Mouse (Mus musculus) erythroblast, embryonic 14.5 days (primary cell): ENCODE results near the gene Cdc42ep4. TPM values are rescaled to one million over a fixed set of nuclear protein-coding genes. Genes with fewer than 3 reads are reported as not detected.

Experiments
- H3K27me3 ChIP-seq: 2 replicates; pipeline ENCODE4 v1.6.1; 2012; ENCODE audit warnings: inconsistent platforms; ENCODE audit not compliant: control insufficient read depth
- H3K36me3 ChIP-seq: 2 replicates; pipeline ENCODE4 v1.6.1; 2012; ENCODE audit warnings: mild to moderate bottlenecking, inconsistent platforms; ENCODE audit not compliant: control insufficient read depth
- H3K4me1 ChIP-seq: 2 replicates; pipeline ENCODE4 v1.6.1; 2012; ENCODE audit warnings: inconsistent platforms; ENCODE audit not compliant: control insufficient read depth
- H3K4me3 ChIP-seq: replicated peaks from 2 replicates; pipeline ENCODE3; 2012; ENCODE audit warnings: moderate library complexity, mild to moderate bottlenecking, inconsistent platforms
- H3K9me3 ChIP-seq: 2 replicates; pipeline ENCODE4 v1.6.1; 2012; ENCODE audit warnings: low read length, inconsistent platforms, mixed read lengths; ENCODE audit not compliant: control insufficient read depth
- GATA1 ChIP-seq: IDR thresholded peaks from 2 replicates; pipeline ENCODE4 v1.6.1; 2012; ENCODE audit warnings: low read length, inconsistent platforms, mixed read lengths
- TAL1 ChIP-seq: IDR thresholded peaks from 3 replicates; pipeline ENCODE4 v1.6.1; 2012; ENCODE audit warnings: low read length, inconsistent platforms, mixed read lengths
- polyA plus RNA-seq: library from polyadenylated mRNA; stranded (reverse); fragments of >175 nt; gene quantifications from 2 replicates; pipeline ENCODE4 v1.2.3, GENCODE M21; 2012

Cdc42ep4 gene
- polyA plus RNA-seq, 1 experiment: 7.3 TPM

GRCm38 (mm10) chr11:113754845-113755244, 3.2 kb upstream of the Cdc42ep4 start:
- Histone ChIP-seq H3K27me3 (peaks cover 4% of the 10 kb centered on the region; the same call in 1 of the 2 replicates), H3K4me1 (peaks cover 34% of the 10 kb centered on the region), H3K36me3 (no peaks in the 10 kb centered on the region), H3K4me3 (no peak overlapping the region), H3K9me3 (no peaks in the 10 kb centered on the region)
- TF ChIP-seq TAL1 (no peak), GATA1 (no peak)

GRCm38 (mm10) chr11:113752685-113753430, 1.2 kb upstream of the Cdc42ep4 start:
- Histone ChIP-seq H3K9me3 (no peaks in the 10 kb centered on the region), H3K36me3 (peaks cover 12% of the 10 kb centered on the region), H3K4me3 (peak overlapping the region; percentile 90), H3K4me1 (peaks cover 49% of the 10 kb centered on the region), H3K27me3 (no peaks in the 10 kb centered on the region)
- TF ChIP-seq GATA1 (no peak), TAL1 (no peak)

DNA sequence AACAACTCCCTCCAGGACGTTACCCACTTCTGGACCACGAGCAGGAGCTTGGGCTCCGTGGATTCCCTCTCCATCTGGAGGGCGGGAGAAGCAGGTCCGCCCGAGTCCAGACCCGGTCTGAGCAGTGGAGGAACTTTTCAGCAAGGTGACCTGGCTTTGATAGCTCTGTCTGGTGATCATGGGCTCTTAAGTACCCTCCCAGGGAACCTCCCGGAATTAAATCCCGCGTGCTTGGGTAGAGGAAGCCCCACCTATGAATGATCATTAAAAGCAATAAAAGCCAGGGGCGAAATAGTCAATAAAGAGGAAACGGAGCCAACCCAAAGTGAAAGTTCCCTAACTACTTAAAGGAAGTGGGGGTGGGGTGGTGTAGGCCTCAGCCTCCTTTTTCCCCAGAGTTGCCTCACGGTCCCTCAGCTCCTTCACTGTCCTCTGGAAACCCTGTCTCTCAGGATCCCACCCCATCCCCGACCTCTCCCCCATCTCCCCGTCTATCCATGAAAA, 529 bp upstream of the Cdc42ep4 start:
- H3K4me1 ChIP-seq: peaks cover 55% of the 10 kb centered on the region
- no peaks in the 10 kb centered on the region for H3K27me3 ChIP-seq
- no peak for TF ChIP-seq TAL1
- TF ChIP-seq GATA1: no peak
- no peaks in the 10 kb centered on the region for H3K9me3 ChIP-seq
- peak overlapping the region; percentile 90 for H3K4me3 ChIP-seq
- peaks cover 18% of the 10 kb centered on the region for H3K36me3 ChIP-seq

GRCm38 (mm10) chr11:113750571-113751483, 854 bp downstream of the Cdc42ep4 start:
- Histone ChIP-seq H3K9me3 (no peaks in the 10 kb centered on the region), H3K27me3 (no peaks in the 10 kb centered on the region), H3K4me3 (peak overlapping the region; percentile 90), H3K36me3 (peaks cover 30% of the 10 kb centered on the region), H3K4me1 (peaks cover 66% of the 10 kb centered on the region)
- TF ChIP-seq TAL1 (no peak), GATA1 (no peak)

- Histone ChIP-seq H3K4me3 (peak overlapping the region; percentile 90), H3K9me3 (no peaks in the 10 kb centered on the region), H3K4me1 (peaks cover 72% of the 10 kb centered on the region), H3K36me3 (peaks cover 39% of the 10 kb centered on the region), H3K27me3 (no peaks in the 10 kb centered on the region)
- peak; percentile 65 for TF ChIP-seq GATA1
- TF ChIP-seq TAL1: peak; percentile 59; the same call in 2 of the 3 replicates
Measured at GRCm38 (mm10) chr11:113749749-113750351, 1.8 kb downstream of the Cdc42ep4 start.

- peak overlapping the region; percentile 90 for H3K4me3 ChIP-seq
- TF ChIP-seq TAL1 (no peak), GATA1 (peak; percentile 70; the same call in 1 of the 2 replicates)
- peaks cover 47% of the 10 kb centered on the region for H3K36me3 ChIP-seq
- H3K27me3 ChIP-seq: no peaks in the 10 kb centered on the region
- no peaks in the 10 kb centered on the region for H3K9me3 ChIP-seq
- H3K4me1 ChIP-seq: peaks cover 77% of the 10 kb centered on the region
Measured at GRCm38 (mm10) chr11:113748797-113749521, 2.7 kb downstream of the Cdc42ep4 start.

DNA sequence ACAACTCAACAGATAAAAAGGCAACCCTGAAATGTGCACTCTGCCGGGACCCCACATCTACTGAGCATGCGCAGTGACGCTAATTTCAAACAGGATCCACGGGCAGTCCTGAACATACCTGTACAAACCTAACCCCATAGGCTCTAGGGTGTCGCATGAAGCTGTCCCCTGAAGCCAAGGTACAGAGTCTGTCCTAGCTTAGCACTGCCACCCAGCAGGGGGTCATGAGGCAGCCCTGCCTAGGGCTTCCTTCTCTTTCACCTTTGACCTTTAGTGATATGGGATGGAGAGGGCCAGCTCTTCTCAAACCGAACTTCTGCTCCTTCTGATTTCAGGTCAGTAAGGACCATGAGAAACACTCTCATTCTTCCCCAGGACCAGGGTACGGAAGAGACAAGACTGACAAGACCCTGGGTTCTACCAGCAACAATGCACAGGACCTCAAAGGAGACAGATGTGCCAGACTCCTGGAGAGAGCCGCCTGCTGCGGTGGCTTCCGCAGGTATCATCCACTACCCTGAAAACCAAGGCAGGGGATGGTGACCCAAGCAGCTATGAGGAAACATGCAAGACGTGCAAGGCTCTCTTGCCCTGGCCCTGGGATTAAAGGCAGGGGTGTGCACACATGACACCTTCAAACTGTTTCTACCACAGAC, 3.8 kb downstream of the Cdc42ep4 start:
- no peaks in the 10 kb centered on the region for H3K27me3 ChIP-seq
- H3K36me3 ChIP-seq: peaks cover 58% of the 10 kb centered on the region
- peak overlapping the region; percentile 90 for H3K4me3 ChIP-seq
- peaks cover 73% of the 10 kb centered on the region for H3K4me1 ChIP-seq
- TF ChIP-seq TAL1 (no peak), GATA1 (no peak)
- peaks cover 9% of the 10 kb centered on the region for H3K9me3 ChIP-seq

- Histone ChIP-seq H3K36me3 (peaks cover 66% of the 10 kb centered on the region), H3K4me3 (peak overlapping the region; percentile 90), H3K4me1 (peaks cover 68% of the 10 kb centered on the region), H3K9me3 (peaks cover 11% of the 10 kb centered on the region), H3K27me3 (no peaks in the 10 kb centered on the region)
- TF ChIP-seq GATA1: no peak
- TF ChIP-seq TAL1: no peak
Measured at GRCm38 (mm10) chr11:113747056-113747455, 4.6 kb downstream of the Cdc42ep4 start.
